Mouse (Mus musculus): ENCODE results near the gene Vash1. TPM values are rescaled to one million over a fixed set of nuclear protein-coding genes. Genes with fewer than 3 reads are reported as not detected.

Vash1 gene
- polyA plus RNA-seq (2012; rRNA removed): 41.9 and 59.6 TPM in 2 replicates

- peak; percentile 91 for DNase-seq (ENCODE audit: low read depth)
- TF ChIP-seq POLR2A (IDR thresholded peaks at IDR 0.05; ENCODE audit: borderline replicate concordance, extremely low read depth, insufficient read depth, insufficient read length, poor library complexity, severe bottlenecking) (peak; percentile 99), CTCF (IDR thresholded peaks at IDR 0.05; ENCODE audit: borderline replicate concordance, extremely low read depth, insufficient read depth, insufficient read length) (no peak)
Observed at GRCm38 (mm10) chr12:86678591-86679545, at the start of gene Vash1. Gene Vash1, plus strand, starts transcription at chr12:86678700.

- no peak for TF ChIP-seq POLR2A (IDR thresholded peaks at IDR 0.05; ENCODE audit: borderline replicate concordance, extremely low read depth, insufficient read depth, insufficient read length, poor library complexity, severe bottlenecking)
- no peak for TF ChIP-seq CTCF (IDR thresholded peaks at IDR 0.05; ENCODE audit: borderline replicate concordance, extremely low read depth, insufficient read depth, insufficient read length)
Observed at GRCm38 (mm10) chr12:86628783-86629172, 49.7 kb upstream of the Vash1 start.

GRCm38 (mm10) chr12:86641763-86642162, 36.7 kb upstream of the Vash1 start:
- DNase-seq (ENCODE audit: low read depth): peak; percentile 66
- peak; percentile 62; the same call in 1 of the 2 replicates for TF ChIP-seq CTCF (IDR thresholded peaks at IDR 0.05; ENCODE audit: borderline replicate concordance, extremely low read depth, insufficient read depth, insufficient read length)
- no peak for TF ChIP-seq POLR2A (IDR thresholded peaks at IDR 0.05; ENCODE audit: borderline replicate concordance, extremely low read depth, insufficient read depth, insufficient read length, poor library complexity, severe bottlenecking)

More at GRCm38 (mm10) chr12:86628783-86629172, 49.7 kb upstream of the Vash1 start:
- DNase-seq (ENCODE audit: low read depth): no peak

DNA sequence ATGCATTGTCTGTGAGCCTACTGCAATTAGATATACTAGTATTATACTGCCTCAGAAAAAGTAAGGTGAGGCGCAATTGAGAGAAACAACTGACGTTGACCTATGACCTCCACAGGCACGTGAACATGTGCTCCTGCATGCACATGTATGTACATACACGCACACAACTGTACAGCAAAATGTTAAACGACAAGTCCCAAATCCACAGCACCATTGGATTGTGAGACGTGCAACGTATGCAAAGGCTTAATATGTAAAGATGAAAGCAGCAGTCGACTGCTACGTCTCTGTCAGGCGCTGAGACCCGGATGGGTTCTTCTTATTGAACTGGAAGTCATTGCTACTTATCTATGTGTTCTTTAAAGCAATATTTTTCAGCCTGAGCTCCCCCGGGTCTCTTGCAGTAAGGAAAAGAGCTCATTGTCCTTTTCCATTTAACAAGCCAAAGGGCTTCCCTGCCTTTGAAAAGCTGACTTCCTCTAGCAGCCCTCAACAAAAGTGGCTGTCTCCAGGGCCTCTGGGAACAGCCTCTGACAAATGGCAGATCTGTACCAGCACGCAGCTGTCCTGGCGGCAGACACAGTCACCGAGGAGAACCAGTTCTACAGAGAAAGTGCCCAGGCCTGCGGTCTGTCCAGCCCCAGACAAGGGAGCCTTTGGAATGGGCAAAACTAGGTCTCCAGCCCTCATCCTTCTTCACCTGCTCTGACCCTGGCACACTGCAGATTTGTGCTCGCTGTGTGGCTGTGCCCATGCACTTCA, 33.8 kb upstream of the Vash1 start:
- TF ChIP-seq CTCF (IDR thresholded peaks at IDR 0.05; ENCODE audit: borderline replicate concordance, extremely low read depth, insufficient read depth, insufficient read length): no peak
- TF ChIP-seq POLR2A (IDR thresholded peaks at IDR 0.05; ENCODE audit: borderline replicate concordance, extremely low read depth, insufficient read depth, insufficient read length, poor library complexity, severe bottlenecking): no peak
- DNase-seq (ENCODE audit: low read depth): peak; percentile 74

DNA sequence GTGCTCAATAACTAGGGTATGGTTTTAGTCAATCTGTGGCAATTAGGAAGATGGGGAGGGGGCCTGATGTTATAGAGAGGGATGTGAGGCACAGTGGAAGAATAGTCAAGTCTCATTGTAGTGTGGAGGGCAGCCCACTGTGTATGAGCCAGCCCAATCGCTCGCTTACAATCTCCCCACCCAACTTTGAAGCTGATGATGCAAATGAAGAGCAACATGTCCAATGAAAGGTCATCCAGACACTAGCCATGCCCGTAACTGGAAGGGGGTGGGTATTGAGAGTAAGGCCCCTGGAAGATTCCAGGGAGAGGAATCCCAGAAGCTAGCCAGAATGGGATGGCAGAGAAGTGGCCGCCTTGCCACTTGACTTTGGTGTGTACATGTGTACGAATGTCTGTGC, 33.0 kb upstream of the Vash1 start:
- no peak for DNase-seq (ENCODE audit: low read depth)
- no peak for TF ChIP-seq CTCF (IDR thresholded peaks at IDR 0.05; ENCODE audit: borderline replicate concordance, extremely low read depth, insufficient read depth, insufficient read length)
- no peak for TF ChIP-seq POLR2A (IDR thresholded peaks at IDR 0.05; ENCODE audit: borderline replicate concordance, extremely low read depth, insufficient read depth, insufficient read length, poor library complexity, severe bottlenecking)

GRCm38 (mm10) chr12:86646831-86647230, 31.7 kb upstream of the Vash1 start:
- DNase-seq (ENCODE audit: low read depth): peak; percentile 77
- TF ChIP-seq POLR2A (IDR thresholded peaks at IDR 0.05; ENCODE audit: borderline replicate concordance, extremely low read depth, insufficient read depth, insufficient read length, poor library complexity, severe bottlenecking) (no peak), CTCF (IDR thresholded peaks at IDR 0.05; ENCODE audit: borderline replicate concordance, extremely low read depth, insufficient read depth, insufficient read length) (no peak)

- DNase-seq (ENCODE audit: low read depth): peak; percentile 91
- TF ChIP-seq CTCF (IDR thresholded peaks at IDR 0.05; ENCODE audit: borderline replicate concordance, extremely low read depth, insufficient read depth, insufficient read length): no peak
- TF ChIP-seq POLR2A (IDR thresholded peaks at IDR 0.05; ENCODE audit: borderline replicate concordance, extremely low read depth, insufficient read depth, insufficient read length, poor library complexity, severe bottlenecking): no peak
Observed at GRCm38 (mm10) chr12:86647279-86647678, 31.2 kb upstream of the Vash1 start.

DNA sequence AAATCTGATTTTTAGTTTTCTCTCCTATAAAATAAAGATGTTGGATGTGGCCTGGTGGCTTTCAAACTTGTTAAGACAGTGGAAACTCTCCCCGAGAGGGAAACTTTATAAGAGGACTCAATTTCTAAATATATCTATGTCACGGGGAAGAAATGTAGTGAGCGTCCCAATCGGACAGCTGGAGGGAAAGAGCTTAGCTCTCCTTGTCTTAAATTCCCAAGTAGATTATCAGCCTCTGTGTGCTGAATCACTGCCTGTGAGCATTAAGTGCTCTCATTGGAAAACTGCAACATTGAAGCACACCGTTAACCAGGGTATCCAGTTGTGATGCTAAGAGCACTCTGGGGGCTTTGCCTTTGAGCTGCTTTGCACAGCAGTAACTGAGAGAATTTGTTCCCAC, 30.8 kb upstream of the Vash1 start:
- peak; percentile 24 for DNase-seq (ENCODE audit: low read depth)
- TF ChIP-seq CTCF (IDR thresholded peaks at IDR 0.05; ENCODE audit: borderline replicate concordance, extremely low read depth, insufficient read depth, insufficient read length) (no peak), POLR2A (IDR thresholded peaks at IDR 0.05; ENCODE audit: borderline replicate concordance, extremely low read depth, insufficient read depth, insufficient read length, poor library complexity, severe bottlenecking) (no peak)

GRCm38 (mm10) chr12:86648489-86648888, 30.0 kb upstream of the Vash1 start:
- DNase-seq (ENCODE audit: low read depth): no peak
- no peak for TF ChIP-seq POLR2A (IDR thresholded peaks at IDR 0.05; ENCODE audit: borderline replicate concordance, extremely low read depth, insufficient read depth, insufficient read length, poor library complexity, severe bottlenecking)
- TF ChIP-seq CTCF (IDR thresholded peaks at IDR 0.05; ENCODE audit: borderline replicate concordance, extremely low read depth, insufficient read depth, insufficient read length): no peak

DNA sequence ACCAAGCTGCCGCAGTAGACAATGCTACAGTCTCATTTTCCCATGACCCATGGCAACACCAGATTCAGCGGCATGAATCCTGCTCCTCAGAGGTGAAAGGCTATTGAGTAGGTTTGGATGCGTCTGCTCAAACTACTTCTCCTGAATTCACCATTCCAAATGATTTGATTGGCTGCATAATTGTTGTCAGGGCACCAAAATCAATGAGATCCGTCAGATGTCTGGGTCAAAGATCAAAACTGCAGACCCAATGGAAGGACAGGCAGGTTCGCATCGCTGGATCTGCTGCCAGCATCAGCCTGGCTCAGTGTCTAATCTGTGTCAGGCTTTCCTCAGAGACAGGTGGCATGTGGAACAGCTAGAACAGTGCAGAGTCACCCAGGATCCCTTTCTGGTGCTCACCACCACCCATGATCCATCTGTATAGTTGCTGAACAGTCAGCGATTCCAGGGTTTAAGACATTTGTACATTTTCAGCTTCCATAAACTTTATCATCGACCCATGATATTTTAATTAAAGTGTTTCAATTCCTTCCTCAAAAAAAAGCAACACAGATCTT, 27.1 kb upstream of the Vash1 start:
- no peak for DNase-seq (ENCODE audit: low read depth)
- TF ChIP-seq CTCF (IDR thresholded peaks at IDR 0.05; ENCODE audit: borderline replicate concordance, extremely low read depth, insufficient read depth, insufficient read length): no peak

DNA sequence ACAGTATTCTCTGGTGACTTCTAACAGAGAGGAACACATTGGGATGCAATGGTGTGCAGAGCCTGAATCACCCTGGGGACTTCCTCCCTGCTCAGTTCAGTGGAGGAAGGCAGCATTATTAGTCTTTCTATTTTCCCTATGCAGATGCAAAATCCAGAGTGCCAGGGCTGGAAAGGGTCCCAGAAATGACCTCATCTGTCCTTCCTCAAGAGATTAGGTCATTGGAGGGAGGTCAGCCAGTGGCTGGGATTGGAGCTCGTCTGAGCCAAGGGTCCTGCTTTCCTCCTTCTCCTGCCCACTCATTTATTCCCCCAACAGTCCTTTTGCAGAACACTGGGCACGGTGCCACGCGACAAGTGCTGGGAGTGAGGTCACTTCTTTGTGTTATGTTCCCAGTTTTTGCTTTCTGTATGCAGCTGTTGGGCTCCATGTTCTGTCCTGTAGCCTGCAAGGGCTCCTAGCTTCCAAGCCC, 25.9 kb upstream of the Vash1 start:
- DNase-seq (ENCODE audit: low read depth): peak; percentile 97
- TF ChIP-seq POLR2A (IDR thresholded peaks at IDR 0.05; ENCODE audit: borderline replicate concordance, extremely low read depth, insufficient read depth, insufficient read length, poor library complexity, severe bottlenecking) (no peak), CTCF (IDR thresholded peaks at IDR 0.05; ENCODE audit: borderline replicate concordance, extremely low read depth, insufficient read depth, insufficient read length) (no peak)
